Mouse (Mus musculus) small intestine, adult 10 weeks (tissue): ENCODE measurements around the gene Sult3a1. TPM values are rescaled to one million over a fixed set of nuclear protein-coding genes. Genes with fewer than 3 reads are reported as not detected.

ENCODE experiments used
- polyA plus RNA-seq: library from polyadenylated mRNA; stranded (reverse); fragments of 350-450 nt; fragmentation: Illumina TruSeq; extraction: RNeasy Lipid Tissue Mini Kit (QIAGEN cat#74804); gene quantifications from one replicate; pipeline ENCODE4 v1.2.3, GENCODE M21; 2014; ENCODE audit warnings: low replicate concordance

The Sult3a1 gene
- polyA plus RNA-seq = not detected

GRCm38 (mm10) chr10:33857421-33857820 is at the start of gene Sult3a1:
Gene Sult3a1, plus strand, starts transcription at chr10:33857721.

GRCm38 (mm10) chr10:33904530-33905481 is 47.3 kb downstream of the Sult3a1 start, which contains the start of gene Rsph4a:
Gene Rsph4a, plus strand, starts transcription at chr10:33905111.

Other genes starting within 250 kb of the Sult3a1 start
- 0.33 TPM for gene Clvs2, start 233.0 kb upstream of the Sult3a1 start, polyA plus RNA-seq
- gene Sult3a2, start 71.0 kb upstream of the Sult3a1 start, polyA plus RNA-seq = not detected
- gene Rsph4a, start 47.4 kb downstream of the Sult3a1 start, polyA plus RNA-seq = 0.63 TPM
- 67.4 TPM for gene Zup1, start 93.5 kb downstream of the Sult3a1 start, polyA plus RNA-seq
- 155 TPM for gene Rwdd1, start 161.9 kb downstream of the Sult3a1 start, polyA plus RNA-seq
- gene Trappc3l, start 179.9 kb downstream of the Sult3a1 start, polyA plus RNA-seq = not detected
- not detected for gene Calhm4, start 186.6 kb downstream of the Sult3a1 start, polyA plus RNA-seq
- 1.6 TPM for gene Calhm5, start 238.8 kb downstream of the Sult3a1 start, polyA plus RNA-seq